Mouse (Mus musculus) limb, embryonic 13.5 days (tissue): ENCODE measurements around the gene Thumpd3. TPM values are rescaled to one million over a fixed set of nuclear protein-coding genes. Genes with fewer than 3 reads are reported as not detected.

Experiments
- ATAC-seq: fragments of 200-750 bp; cut with Nextera tagmentation; 2 replicates; pipeline ENCODE4 v1.8.0; 2017; ENCODE audit warnings: low read depth, moderate number of reproducible peaks, moderate TSS enrichment; ENCODE audit not compliant: low FRiP score
- H3K27ac ChIP-seq: fragments of 300-500 bp; sonication (generic); 2 replicates; pipeline ENCODE4 v1.5.1; 2015; ENCODE audit warnings: inconsistent platforms, mild to moderate bottlenecking, moderate library complexity
- H3K27me3 ChIP-seq: fragments of 300-500 bp; sonication (generic); 2 replicates; pipeline ENCODE4 v1.6.1; 2015; ENCODE audit warnings: mild to moderate bottlenecking, inconsistent platforms
- H3K36me3 ChIP-seq: fragments of 300-500 bp; sonication (generic); 2 replicates; pipeline ENCODE4 v1.6.1; 2015; ENCODE audit warnings: inconsistent platforms, mild to moderate bottlenecking, moderate library complexity
- H3K4me1 ChIP-seq: fragments of 300-500 bp; sonication (generic); 2 replicates; pipeline ENCODE4 v1.6.1; 2015; ENCODE audit warnings: inconsistent platforms
- H3K4me2 ChIP-seq: fragments of 300-500 bp; sonication (generic); replicated peaks from 2 replicates; pipeline ENCODE4 v1.6.1; 2015; ENCODE audit warnings: inconsistent platforms, mild to moderate bottlenecking, moderate library complexity
- H3K4me3 ChIP-seq: fragments of 300-500 bp; sonication (generic); 2 replicates; pipeline ENCODE4 v1.5.1; 2015; ENCODE audit warnings: moderate library complexity, mild to moderate bottlenecking, inconsistent platforms
- H3K9ac ChIP-seq: fragments of 300-500 bp; sonication (generic); 2 replicates; pipeline ENCODE4 v1.6.1; 2015; ENCODE audit warnings: mild to moderate bottlenecking, inconsistent platforms
- H3K9me3 ChIP-seq: fragments of 300-500 bp; sonication (generic); 2 replicates; pipeline ENCODE4 v1.6.1; 2016; ENCODE audit warnings: inconsistent platforms
- WGBS: fragments of 180-500 bp; shearing (Covaris S2); methylation state at CpG from one replicate; pipeline ENCODE4 v1.1.7; 2015; 5-methylcytosine and 5-hydroxymethylcytosine counted together
- polyA plus RNA-seq: library from polyadenylated mRNA; unstranded; fragments of >200 nt; fragmentation: Nextera tagmentation; extraction: Ambion mirVana; gene quantifications from 2 replicates; pipeline ENCODE4 v1.2.1, GENCODE M21; 2015

The Thumpd3 gene
- polyA plus RNA-seq, 1 experiment from 2014 or later = 44.1 TPM

DNA sequence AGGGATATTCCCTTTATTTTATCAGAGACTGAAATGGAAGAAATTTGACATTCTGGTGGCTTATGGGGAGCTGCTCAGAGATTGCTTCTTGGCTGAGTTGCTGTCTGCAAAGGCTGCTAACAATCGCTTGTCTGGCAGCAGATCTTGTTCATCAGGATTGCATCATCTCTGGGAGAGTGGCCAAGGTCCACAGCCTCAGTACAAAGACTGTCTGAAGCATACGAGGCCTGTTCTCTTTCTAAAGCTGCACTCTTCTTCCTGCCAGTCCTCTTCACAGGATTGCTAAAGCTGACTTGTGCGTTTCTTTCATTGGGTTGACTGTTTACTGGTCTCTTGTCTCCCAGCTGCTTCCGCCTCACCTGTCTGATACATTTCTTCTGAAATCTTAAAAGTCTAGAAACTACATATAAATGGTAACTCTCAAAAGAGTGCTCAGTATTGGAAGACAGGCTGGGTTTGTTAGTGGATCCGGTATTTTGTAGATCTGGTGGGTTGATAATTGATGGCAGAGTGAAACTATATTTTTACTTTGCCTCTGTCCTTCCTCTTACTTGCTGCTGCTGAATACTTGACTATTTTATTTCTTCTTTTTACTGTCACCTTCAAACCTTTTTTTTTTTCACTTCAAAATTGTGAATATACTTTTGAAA, 53.7 kb downstream of the Thumpd3 start:
- Histone ChIP-seq H3K4me3 (no peak overlapping the region), H3K4me2 (no peak overlapping the region), H3K27me3 (no peaks in the 10 kb centered on the region), H3K36me3 (peaks cover 4% of the 10 kb centered on the region), H3K4me1 (peaks cover 11% of the 10 kb centered on the region; the same call in 1 of the 2 replicates), H3K27ac (peak overlapping the region; percentile 79), H3K9ac (no peak overlapping the region), H3K9me3 (no peaks in the 10 kb centered on the region)
- ATAC-seq = peak; percentile 67; the same call in 1 of the 2 replicates
- WGBS = 48% methylated on average over 5 of the region's 5 CpGs

- ATAC-seq = no peak
- H3K27ac ChIP-seq = no peak overlapping the region
- H3K9ac ChIP-seq = no peak overlapping the region
- H3K36me3 ChIP-seq = peaks cover 17% of the 10 kb centered on the region
- H3K9me3 ChIP-seq = no peaks in the 10 kb centered on the region
- WGBS = 83% methylated on average over 4 of the region's 4 CpGs
- H3K4me1 ChIP-seq = peaks cover 11% of the 10 kb centered on the region; the same call in 1 of the 2 replicates
- H3K27me3 ChIP-seq = no peaks in the 10 kb centered on the region
- H3K4me2 ChIP-seq = no peak overlapping the region
- H3K4me3 ChIP-seq = no peak overlapping the region
Measured at GRCm38 (mm10) chr6:113102541-113102940, 56.5 kb downstream of the Thumpd3 start.

DNA sequence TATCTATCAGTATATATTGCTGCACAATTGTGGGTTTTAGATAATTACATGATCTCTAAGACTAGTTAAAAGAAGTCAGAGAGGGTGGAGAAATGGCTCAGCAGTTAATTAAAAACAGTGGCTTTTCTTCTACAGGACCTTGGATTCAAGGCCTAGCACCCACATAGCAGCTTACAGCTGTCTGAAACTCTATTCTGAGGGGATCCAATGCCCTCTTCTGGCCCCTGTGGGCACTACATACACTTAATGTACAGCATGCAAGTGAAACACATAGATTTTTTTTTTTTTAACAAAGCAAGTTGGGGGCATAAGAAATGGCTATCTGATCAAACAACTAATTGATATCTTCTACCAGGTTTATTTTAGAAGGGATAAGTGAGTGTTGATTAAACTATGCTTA, 57.7 kb downstream of the Thumpd3 start:
- H3K4me1 ChIP-seq = peaks cover 11% of the 10 kb centered on the region; the same call in 1 of the 2 replicates
- no peak overlapping the region for H3K9ac ChIP-seq
- H3K4me2 ChIP-seq = no peak overlapping the region
- ATAC-seq = no peak
- peaks cover 20% of the 10 kb centered on the region for H3K36me3 ChIP-seq
- H3K9me3 ChIP-seq = no peaks in the 10 kb centered on the region
- H3K27me3 ChIP-seq = no peaks in the 10 kb centered on the region
- H3K4me3 ChIP-seq = no peak overlapping the region
- H3K27ac ChIP-seq = no peak overlapping the region

DNA sequence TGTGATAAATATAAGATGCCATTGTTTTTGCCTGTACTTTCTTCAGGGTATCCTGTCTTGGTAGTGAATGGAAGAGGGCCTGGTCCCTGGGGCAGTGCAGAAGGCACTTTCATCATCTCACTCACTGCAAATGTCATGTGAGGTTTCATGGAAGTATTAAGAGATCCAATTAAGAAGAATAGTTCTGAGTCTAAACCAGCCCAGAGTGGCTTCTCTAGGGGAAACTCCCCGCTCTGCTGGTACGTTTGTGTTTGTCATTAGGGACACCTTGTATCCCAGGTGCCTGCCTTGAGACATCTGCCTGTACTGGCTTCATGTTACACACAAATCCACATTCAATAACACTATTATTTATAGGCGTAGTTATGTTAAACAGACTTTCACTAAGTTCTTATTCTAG, 63.4 kb downstream of the Thumpd3 start:
- Histone ChIP-seq H3K36me3 (peaks cover 63% of the 10 kb centered on the region), H3K4me2 (no peak overlapping the region), H3K4me3 (no peak overlapping the region), H3K27ac (no peak overlapping the region), H3K4me1 (no peaks in the 10 kb centered on the region), H3K27me3 (no peaks in the 10 kb centered on the region), H3K9me3 (no peaks in the 10 kb centered on the region), H3K9ac (no peak overlapping the region)
- 93% methylated on average over 3 of the region's 3 CpGs for WGBS
- ATAC-seq = no peak

GRCm38 (mm10) chr6:113109956-113110355, 63.9 kb downstream of the Thumpd3 start:
- Histone ChIP-seq H3K4me1 (no peaks in the 10 kb centered on the region), H3K9ac (no peak overlapping the region), H3K27ac (no peak overlapping the region), H3K9me3 (no peaks in the 10 kb centered on the region), H3K4me3 (no peak overlapping the region), H3K4me2 (no peak overlapping the region), H3K36me3 (peaks cover 63% of the 10 kb centered on the region), H3K27me3 (no peaks in the 10 kb centered on the region)
- no peak for ATAC-seq
- 89% methylated on average over 7 of the region's 7 CpGs for WGBS

Other genes starting within 250 kb of the Thumpd3 start
- 6.9 and 7.0 TPM in 2 replicates for gene Srgap3, start 99.0 kb upstream of the Thumpd3 start, polyA plus RNA-seq
- 96.5 and 99.4 TPM in 2 replicates for gene Setd5, start 31.1 kb downstream of the Thumpd3 start, polyA plus RNA-seq
- 0.80 and 1.1 TPM in 2 replicates for gene Lhfpl4, start 149.2 kb downstream of the Thumpd3 start, polyA plus RNA-seq
- 34.8 and 37.8 TPM in 2 replicates for gene Mtmr14, start 191.6 kb downstream of the Thumpd3 start, polyA plus RNA-seq
- 0.32 and 0.38 TPM in 2 replicates for gene Cpne9, start 236.1 kb downstream of the Thumpd3 start, polyA plus RNA-seq